Mouse (Mus musculus) ES-E14 (cell line): ENCODE measurements at regions not wholly inside any gene's neighbourhood (a gene's known extent, or its start where the extent isn't known, plus 50 kb on each side); places are given as distances from the start of the nearest gene placed in this dataset.

Experiments
- CHD2 ChIP-seq: IDR thresholded peaks from 2 replicates; pipeline ENCODE4 v1.6.1; 2014; ENCODE audit warnings: mild to moderate bottlenecking, low read depth, low read length, inconsistent platforms
- HCFC1 ChIP-seq: IDR thresholded peaks from 2 replicates; pipeline ENCODE4 v1.6.1; 2012; ENCODE audit warnings: low read length, inconsistent platforms, borderline replicate concordance; ENCODE audit not compliant: insufficient read depth
- ZC3H11A ChIP-seq: IDR thresholded peaks from 2 replicates; pipeline ENCODE4 v1.6.1; 2012; ENCODE audit warnings: low read depth, mild to moderate bottlenecking, inconsistent platforms, low read length, borderline replicate concordance
- ZNF384 ChIP-seq: IDR thresholded peaks from 2 replicates; pipeline ENCODE4 v1.6.1; 2012; ENCODE audit warnings: low read depth, low read length, inconsistent platforms

DNA sequence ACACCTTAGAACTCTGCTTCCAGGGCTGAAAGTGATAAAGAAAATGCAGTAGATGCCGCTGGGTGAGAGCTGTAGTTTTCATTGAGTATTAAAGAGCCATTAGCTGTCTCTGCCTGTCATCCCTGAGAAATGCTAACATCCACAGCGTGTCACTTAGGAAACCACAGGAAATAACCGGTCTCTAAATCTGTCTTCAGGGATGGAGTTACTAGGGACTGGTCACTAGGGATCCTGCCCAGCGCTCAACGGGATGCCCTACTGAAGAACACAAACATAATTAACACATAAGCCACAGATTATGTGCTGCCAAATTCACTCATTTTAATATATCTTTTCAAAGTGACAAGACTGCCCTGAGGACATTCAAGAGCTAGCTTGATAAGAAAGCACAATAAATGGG is 329.3 kb upstream of the Cdh4 start:
- TF ChIP-seq ZC3H11A (no peak), ZNF384 (no peak), CHD2 (no peak), HCFC1 (no peak)
